Mouse (Mus musculus): ENCODE measurements around the gene Tnni1.

DNA sequence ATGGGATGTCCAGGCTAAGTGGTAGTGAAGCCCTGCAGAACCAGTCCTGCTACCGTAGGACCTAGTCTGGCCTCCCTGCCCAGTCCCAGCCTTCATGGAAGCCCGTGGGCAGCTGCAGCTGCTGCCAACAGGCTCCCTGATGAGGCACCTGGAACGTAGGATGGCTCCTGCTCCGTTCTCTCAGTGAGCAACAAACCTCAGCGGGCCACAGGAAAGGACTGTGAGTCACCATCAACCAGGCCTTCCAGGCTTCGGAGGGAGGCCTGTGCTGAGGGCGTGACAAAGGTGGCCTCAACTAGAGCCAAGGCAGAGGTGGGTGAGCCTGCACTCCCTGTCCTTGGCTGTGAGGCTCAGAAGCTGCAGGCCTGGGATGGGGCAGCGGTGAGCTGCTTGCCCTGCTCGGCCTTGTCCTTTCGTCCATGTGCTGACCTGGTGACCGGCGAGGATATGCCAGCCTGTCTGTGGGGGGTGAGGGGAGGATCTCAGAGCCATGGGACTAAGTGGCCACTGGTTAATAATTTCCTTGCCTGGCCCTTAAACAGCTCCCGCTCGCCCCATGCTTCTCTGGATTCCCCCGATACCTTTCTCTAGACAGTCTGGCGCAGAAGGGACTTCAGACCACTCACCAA lies 41.6 kb downstream of the Tnni1 start:
- no peak for TF ChIP-seq CTCF (IDR thresholded peaks at IDR 0.05; ENCODE audit: insufficient read depth, low read length)
- no peak for TF ChIP-seq POLR2A (IDR thresholded peaks at IDR 0.05; ENCODE audit: borderline replicate concordance, extremely low read depth, low read depth, low read length)

Measured in lung, adult 2 months (tissue).